Mouse (Mus musculus): ENCODE data around the gene Usp31.

The Usp31 gene

DNA sequence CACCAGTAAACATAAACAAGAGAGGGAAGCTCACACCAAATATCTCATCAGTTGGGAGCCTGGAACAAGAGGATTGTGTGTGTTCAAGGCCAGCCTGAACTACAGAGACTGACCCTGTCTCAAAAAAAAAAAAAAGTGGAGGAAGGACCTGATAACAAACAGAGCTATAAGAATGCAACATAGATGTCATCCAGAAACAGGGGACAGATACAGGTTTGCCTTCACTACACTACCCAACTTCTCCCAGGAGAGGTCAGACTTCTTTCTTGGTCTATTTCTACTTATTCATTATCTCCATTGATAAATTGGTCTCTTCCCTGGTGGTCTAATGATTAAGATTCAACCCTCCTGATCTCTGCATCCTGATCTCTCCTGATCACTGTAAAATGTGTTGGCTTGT, 25.9 kb downstream of the Usp31 start:
- in situ Hi-C loops (cut with MboI; ENCODE audit: low pct_unique_long_range_greater_than_20kb in 1 of 2, low sequenced_read_pairs in 2 of 2, unreplicated experiment in 1 of 2), result no loop called here

DNA sequence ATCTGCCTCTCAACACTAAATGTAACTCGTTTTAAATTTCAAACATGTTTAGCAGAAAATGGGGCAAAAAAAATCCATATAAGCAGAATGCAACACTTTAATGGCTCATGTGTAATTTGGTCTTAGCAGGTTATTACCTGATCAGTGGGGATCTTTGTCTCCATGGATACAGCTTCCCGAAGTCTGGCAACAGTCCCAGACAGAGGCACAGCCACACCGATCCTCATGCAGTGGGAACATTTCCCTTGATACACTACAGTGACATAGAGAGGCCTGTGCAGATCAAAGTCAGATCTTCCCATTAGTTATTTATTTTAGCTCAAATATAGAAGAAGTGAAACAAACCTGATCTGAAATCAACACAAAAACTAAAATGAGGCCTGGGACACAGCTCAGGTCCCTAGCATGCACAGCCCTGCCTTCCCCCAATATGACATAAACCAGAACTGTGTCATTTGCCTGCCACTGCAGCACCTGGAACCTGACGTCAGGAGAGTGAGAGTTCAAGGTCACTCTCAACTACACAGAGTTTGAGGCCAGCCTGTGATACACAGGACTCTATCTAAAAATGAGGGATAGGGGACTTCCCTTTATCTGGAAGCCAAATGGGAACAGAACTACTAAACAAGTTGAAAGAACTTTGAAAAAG, 29.8 kb downstream of the Usp31 start:
- in situ Hi-C loops (cut with MboI; ENCODE audit: low pct_unique_long_range_greater_than_20kb in 1 of 2, low sequenced_read_pairs in 2 of 2, unreplicated experiment in 1 of 2), result no loop called here

DNA sequence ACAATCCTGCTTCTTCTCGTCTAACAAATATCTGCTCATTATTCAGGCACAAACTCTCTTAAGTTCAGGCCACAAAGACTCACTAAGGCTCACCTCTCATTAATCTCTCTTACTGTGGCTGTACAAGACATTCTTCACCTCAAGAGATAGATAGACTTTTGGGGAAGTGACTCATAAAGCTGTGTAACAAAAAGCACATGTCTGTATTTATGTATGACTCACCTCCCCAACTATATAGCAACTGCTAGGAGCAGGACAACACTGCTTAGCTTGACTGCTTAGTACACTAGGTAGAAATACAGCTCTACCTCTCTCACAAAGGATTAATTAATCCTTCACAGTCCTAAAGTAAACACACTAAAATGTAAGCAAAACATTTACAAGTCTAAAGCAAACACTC, 46.3 kb downstream of the Usp31 start:
- in situ Hi-C loops (cut with MboI; ENCODE audit: low pct_unique_long_range_greater_than_20kb in 1 of 2, low sequenced_read_pairs in 2 of 2, unreplicated experiment in 1 of 2), result no loop called here

GRCm38 (mm10) chr7:121658866-121659265, 48.2 kb downstream of the Usp31 start:
- in situ Hi-C loops (cut with MboI; ENCODE audit: low pct_unique_long_range_greater_than_20kb in 1 of 2, low sequenced_read_pairs in 2 of 2, unreplicated experiment in 1 of 2), result no loop called here

- in situ Hi-C loops (cut with MboI; ENCODE audit: low pct_unique_long_range_greater_than_20kb in 1 of 2, low sequenced_read_pairs in 2 of 2, unreplicated experiment in 1 of 2), result no loop called here
Observed at GRCm38 (mm10) chr7:121654675-121655074, 52.4 kb downstream of the Usp31 start.

DNA sequence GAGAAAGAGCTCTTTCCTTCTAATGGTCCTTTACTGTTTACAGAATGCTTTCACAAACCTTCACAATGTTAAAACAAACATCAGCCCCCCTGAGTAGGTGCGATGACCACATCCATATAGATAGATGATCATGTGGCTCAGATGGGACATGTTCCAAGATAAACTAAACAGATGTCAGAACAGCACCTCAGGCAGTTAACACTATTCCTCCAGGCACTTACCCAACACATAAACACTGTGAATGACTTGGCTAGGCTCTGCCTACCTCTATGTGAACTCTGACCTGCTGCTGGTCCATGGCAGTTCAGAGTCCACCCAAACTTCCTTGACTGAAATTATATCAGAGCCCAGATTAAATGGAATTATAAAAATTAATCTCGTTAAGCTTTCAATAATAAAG, 54.4 kb downstream of the Usp31 start:
- in situ Hi-C loops (cut with MboI; ENCODE audit: low pct_unique_long_range_greater_than_20kb in 1 of 2, low sequenced_read_pairs in 2 of 2, unreplicated experiment in 1 of 2), result no loop called here

GRCm38 (mm10) chr7:121650724-121651123, 56.3 kb downstream of the Usp31 start:
- in situ Hi-C loops (cut with MboI; ENCODE audit: low pct_unique_long_range_greater_than_20kb in 1 of 2, low sequenced_read_pairs in 2 of 2, unreplicated experiment in 1 of 2), result no loop called here

GRCm38 (mm10) chr7:121640998-121641762, 65.9 kb downstream of the Usp31 start:
- in situ Hi-C loops (cut with MboI; ENCODE audit: low pct_unique_long_range_greater_than_20kb in 1 of 2, low sequenced_read_pairs in 2 of 2, unreplicated experiment in 1 of 2), result no loop called here

- in situ Hi-C loops (cut with MboI; ENCODE audit: low pct_unique_long_range_greater_than_20kb in 1 of 2, low sequenced_read_pairs in 2 of 2, unreplicated experiment in 1 of 2), result no loop called here
Observed at GRCm38 (mm10) chr7:121636732-121637131, 70.3 kb downstream of the Usp31 start.

DNA sequence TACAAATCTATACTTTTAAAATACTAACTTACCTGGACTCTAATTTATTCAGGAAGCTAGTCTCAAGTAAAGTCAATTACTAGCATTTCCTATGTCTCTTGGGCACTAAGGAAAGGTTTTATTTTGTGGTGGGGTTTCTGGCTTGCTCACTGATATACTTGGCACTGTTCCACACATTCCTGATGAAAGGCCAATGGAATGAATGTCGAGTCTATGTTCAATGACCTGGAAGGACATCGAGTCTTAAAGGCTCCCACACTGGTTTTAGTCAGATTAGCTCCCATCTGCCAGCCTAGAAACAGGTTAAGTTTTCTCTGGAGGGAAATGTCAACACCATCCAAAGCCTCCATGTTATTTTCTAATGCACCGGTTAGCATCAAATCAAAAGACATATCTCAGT, 72.8 kb downstream of the Usp31 start:
- in situ Hi-C loops (cut with MboI; ENCODE audit: low pct_unique_long_range_greater_than_20kb in 1 of 2, low sequenced_read_pairs in 2 of 2, unreplicated experiment in 1 of 2), result no loop called here

- in situ Hi-C loops (cut with MboI; ENCODE audit: low pct_unique_long_range_greater_than_20kb in 1 of 2, low sequenced_read_pairs in 2 of 2, unreplicated experiment in 1 of 2), result no loop called here
Observed at GRCm38 (mm10) chr7:121622835-121623420, 84.1 kb downstream of the Usp31 start.

- in situ Hi-C loops (cut with MboI; ENCODE audit: low pct_unique_long_range_greater_than_20kb in 1 of 2, low sequenced_read_pairs in 2 of 2, unreplicated experiment in 1 of 2), result no loop called here
Observed at GRCm38 (mm10) chr7:121622433-121622832, 84.6 kb downstream of the Usp31 start.

DNA sequence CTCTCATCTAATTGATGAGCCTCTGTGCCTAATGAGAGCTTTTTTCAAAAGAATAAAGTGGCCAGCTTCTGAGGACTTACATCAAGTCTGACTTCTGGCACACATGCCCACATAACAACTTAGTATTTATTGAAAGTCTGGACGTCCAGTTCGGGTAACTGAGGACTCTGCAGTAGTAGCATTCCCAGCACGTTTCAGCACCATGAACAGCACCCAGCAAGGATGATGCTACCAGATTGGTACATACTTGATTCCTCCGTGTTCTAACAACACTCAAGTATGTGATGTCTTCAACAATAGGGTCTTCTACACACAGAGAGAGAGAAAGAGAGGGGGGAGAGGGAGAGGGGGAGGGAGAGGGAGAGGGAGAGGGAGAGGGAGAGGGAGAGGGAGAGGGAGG, 105.4 kb downstream of the Usp31 start:
- in situ Hi-C loops (cut with MboI; ENCODE audit: low pct_unique_long_range_greater_than_20kb in 1 of 2, low sequenced_read_pairs in 2 of 2, unreplicated experiment in 1 of 2), result no loop called here

DNA sequence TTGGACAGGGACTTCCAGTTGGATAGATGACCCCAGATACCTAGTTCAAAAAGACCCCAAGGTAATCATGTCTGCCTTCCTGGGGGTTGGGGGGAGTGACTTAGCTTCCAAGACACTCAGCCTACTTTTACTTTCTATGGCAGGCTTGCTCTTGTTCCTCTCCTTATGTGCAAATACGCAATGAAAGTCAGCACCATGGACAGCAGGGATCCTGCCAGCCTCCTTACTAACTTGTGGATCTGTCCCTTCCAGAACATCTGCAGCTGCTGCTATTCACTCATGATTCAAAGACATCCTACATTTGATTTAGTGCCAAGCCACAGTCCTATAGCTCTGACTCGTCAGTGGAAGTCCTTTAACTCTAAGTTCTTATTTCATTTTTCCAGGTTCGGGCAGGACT, 110.7 kb downstream of the Usp31 start:
- in situ Hi-C loops (cut with MboI; ENCODE audit: low pct_unique_long_range_greater_than_20kb in 1 of 2, low sequenced_read_pairs in 2 of 2, unreplicated experiment in 1 of 2), result no loop called here

DNA sequence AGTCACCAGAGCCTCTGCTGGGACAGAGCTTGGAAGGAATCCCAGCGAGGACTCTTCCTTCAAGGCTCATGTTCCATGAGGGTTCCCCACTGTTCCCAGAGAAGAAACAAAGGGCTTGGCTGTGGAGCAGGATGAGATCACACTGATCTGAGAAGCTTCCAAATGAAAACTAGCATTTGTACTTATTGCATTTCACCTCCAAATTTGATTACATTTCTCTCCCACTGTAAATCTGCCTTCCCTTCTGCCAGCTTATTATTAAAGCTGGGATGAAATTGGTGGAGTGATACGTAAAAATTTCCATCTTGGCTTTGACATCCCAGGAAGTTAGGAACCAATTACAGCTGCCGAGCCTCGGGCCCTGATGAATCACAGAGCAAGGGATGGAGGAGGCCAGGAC, 111.6 kb downstream of the Usp31 start:
- in situ Hi-C loops (cut with MboI; ENCODE audit: low pct_unique_long_range_greater_than_20kb in 1 of 2, low sequenced_read_pairs in 2 of 2, unreplicated experiment in 1 of 2), result no loop called here

- in situ Hi-C loops (cut with MboI; ENCODE audit: low pct_unique_long_range_greater_than_20kb in 1 of 2, low sequenced_read_pairs in 2 of 2, unreplicated experiment in 1 of 2), result no loop called here
Observed at GRCm38 (mm10) chr7:121595085-121595484, 112.0 kb downstream of the Usp31 start.

- in situ Hi-C loops (cut with MboI; ENCODE audit: low pct_unique_long_range_greater_than_20kb in 1 of 2, low sequenced_read_pairs in 2 of 2, unreplicated experiment in 1 of 2), result no loop called here
Observed at GRCm38 (mm10) chr7:121594623-121595022, 112.4 kb downstream of the Usp31 start.

All from mouse embryonic stem cell (cell line).